Mouse (Mus musculus): ENCODE data around the gene Aup1.

GRCm38 (mm10) chr6:83068706-83069487 lies 14.6 kb downstream of the Aup1 start:
- TF ChIP-seq GATA1 (IDR thresholded peaks at IDR 0.05; ENCODE audit: low read length) (no peak), TAL1 (IDR thresholded peaks at IDR 0.05; ENCODE audit: low read length) (no peak)

Measured in erythroblast, embryonic 14.5 days (primary cell).